Mouse (Mus musculus) cerebellum, adult 18-20 months (tissue): Measurements from ENCODE around the gene 4933405L10Rik.
A peak's percentile ranks its signal among the peaks of the same experiment; 100 is the strongest.

ENCODE experiments used
- DNase-seq, 2 experiments: peaks; one replicate each; pipeline ENCODE4 v3.0.0; 2021

Gene 4933405L10Rik

DNA sequence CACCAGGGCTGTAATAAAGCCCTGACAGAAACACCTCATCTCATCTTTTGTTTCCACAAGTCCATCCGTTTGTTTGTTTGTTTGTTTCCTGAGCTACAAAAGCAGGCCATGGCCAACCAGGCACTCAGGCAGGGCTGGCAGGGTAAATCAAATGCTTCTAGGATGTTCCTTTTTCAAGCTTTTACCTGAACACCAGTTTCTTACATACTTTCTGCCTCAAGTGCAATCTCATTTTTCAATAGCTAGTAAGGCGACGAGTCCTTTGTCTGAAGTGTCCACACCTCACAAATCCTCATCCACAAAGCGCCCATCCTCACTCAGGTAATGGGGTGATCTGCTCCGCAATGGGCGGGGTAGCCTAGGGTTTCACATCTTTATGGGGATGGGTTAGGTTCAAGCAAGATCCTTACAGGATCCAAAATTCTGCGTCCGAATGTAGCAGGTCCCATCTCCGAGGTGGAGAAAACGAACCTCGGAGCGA, 50.4 kb downstream of the 4933405L10Rik start:
- DNase-seq, result no peak

DNA sequence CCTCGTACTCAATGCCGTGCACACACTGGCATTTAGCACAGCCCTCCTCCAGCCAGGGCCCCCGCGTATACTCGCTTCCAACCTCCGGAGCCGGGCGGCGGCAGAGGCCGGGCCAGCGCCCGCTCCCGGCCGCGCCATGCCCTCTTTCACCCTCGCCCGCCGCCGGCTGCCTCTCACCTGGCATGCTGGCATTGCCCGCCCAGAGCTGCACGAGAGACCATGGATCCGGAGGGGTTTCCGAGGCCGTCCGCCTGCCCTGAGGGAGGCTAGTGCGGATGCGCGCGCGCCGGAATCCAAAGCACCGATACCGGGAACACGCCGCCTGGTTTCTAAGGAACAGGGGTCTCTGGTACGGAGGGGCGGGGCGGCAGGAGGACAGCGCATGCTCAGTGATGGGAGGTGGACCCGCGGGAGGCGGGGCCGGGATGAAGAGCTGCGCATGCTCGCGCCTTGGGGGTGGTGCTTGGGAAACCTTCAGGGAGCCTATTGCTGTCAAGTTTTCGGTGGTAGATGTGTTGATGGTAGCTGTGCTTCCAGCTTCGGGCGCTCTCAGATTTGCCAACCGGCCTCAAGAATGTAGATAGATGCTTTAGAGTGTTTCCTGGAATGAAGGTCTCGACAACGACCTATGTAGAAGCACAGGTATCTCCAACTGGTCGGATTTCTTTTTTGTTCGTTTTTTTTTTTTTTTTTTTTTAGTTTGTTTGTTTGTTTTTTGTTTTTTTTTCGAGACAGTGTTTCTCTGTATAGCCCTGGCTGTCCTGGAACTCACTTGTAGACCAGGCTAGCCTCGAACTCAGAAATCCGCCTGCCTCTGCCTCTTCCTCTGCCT, 51.0 kb downstream of the 4933405L10Rik start, which contains the start of gene Gfod2:
Gfod2 (minus strand) TSS at position 388 of the 832 bp plus-strand sequence.
- peak; percentile 97 to 98 for DNase-seq
